Mouse (Mus musculus) intestine, embryonic 14.5 days (tissue): ENCODE results near the gene Vwa3b. TPM values are rescaled to one million over a fixed set of nuclear protein-coding genes. Genes with fewer than 3 reads are reported as not detected.
A peak's percentile ranks its signal among the peaks of the same experiment; 100 is the strongest.

Source experiments
- ATAC-seq: fragments of 200-750 bp; cut with Nextera tagmentation; replicated peaks from 2 replicates; pipeline ENCODE4 v1.8.0; 2017; ENCODE audit warnings: low read depth, moderate number of reproducible peaks, moderate TSS enrichment, moderate library complexity; ENCODE audit not compliant: low FRiP score, low TSS enrichment
- DNase-seq: peaks from one replicate; pipeline ENCODE4 v3.0.0-alpha.2; 2018; ENCODE audit warnings: low spot score
- H3K27ac ChIP-seq: fragments of 300-500 bp; sonication (generic); 2 replicates; pipeline ENCODE4 v1.5.1; 2014; ENCODE audit warnings: low read depth, mild to moderate bottlenecking, control low read depth
- H3K27me3 ChIP-seq: fragments of 300-500 bp; sonication (generic); replicated peaks from 2 replicates; pipeline ENCODE4 v1.6.1; 2014; ENCODE audit warnings: low read length, control low read depth; ENCODE audit not compliant: control insufficient read depth, insufficient read depth
- H3K36me3 ChIP-seq: fragments of 300-500 bp; sonication (generic); 2 replicates; pipeline ENCODE4 v1.6.1; 2014; ENCODE audit warnings: low read length, control low read depth; ENCODE audit not compliant: control insufficient read depth, insufficient read depth
- H3K4me1 ChIP-seq: fragments of 300-500 bp; sonication (generic); replicated peaks from 2 replicates; pipeline ENCODE4 v1.6.1; 2014; ENCODE audit warnings: low read length, control low read depth, mixed read lengths; ENCODE audit not compliant: control insufficient read depth, insufficient read depth
- H3K4me2 ChIP-seq: fragments of 300-500 bp; sonication (generic); 2 replicates; pipeline ENCODE4 v1.6.1; 2014; ENCODE audit warnings: low read length
- H3K4me3 ChIP-seq: fragments of 300-500 bp; sonication (generic); 2 replicates; pipeline ENCODE4 v1.5.1; 2014; ENCODE audit warnings: low read depth, low read length, control low read depth, mixed read lengths
- H3K9ac ChIP-seq: fragments of 300-500 bp; sonication (generic); 2 replicates; pipeline ENCODE4 v1.6.1; 2014; ENCODE audit warnings: mild to moderate bottlenecking, low read length
- H3K9me3 ChIP-seq: fragments of 300-500 bp; sonication (generic); 2 replicates; pipeline ENCODE4 v1.6.1; 2016; ENCODE audit warnings: low read length, control low read depth; ENCODE audit not compliant: control insufficient read depth
- WGBS: fragments of 180-500 bp; shearing (Covaris S2); extraction: QIAGEN DNeasy Blood & Tissue Kit; methylation state at CpG from one replicate; pipeline ENCODE4 v1.1.7; 2014; 5-methylcytosine and 5-hydroxymethylcytosine counted together
- polyA plus RNA-seq: library from polyadenylated mRNA; unstranded; fragments of >200 nt; fragmentation: Nextera tagmentation; extraction: Ambion mirVana; gene quantifications from 2 replicates; pipeline ENCODE4 v1.2.1, GENCODE M21; 2014

Gene Vwa3b
- polyA plus RNA-seq, 1 experiment from 2014 or later = 2.8 TPM

GRCm38 (mm10) chr1:37124696-37125349 lies 98.4 kb downstream of the Vwa3b start:
- WGBS = 22% methylated on average over 12 of the region's 12 CpGs
- Histone ChIP-seq H3K9me3 (no peaks in the 10 kb centered on the region), H3K4me3 (no peak overlapping the region), H3K9ac (no peak overlapping the region), H3K4me2 (no peak overlapping the region), H3K36me3 (no peaks in the 10 kb centered on the region), H3K4me1 (peaks cover 35% of the 10 kb centered on the region; the same call in 1 of the 2 replicates), H3K27ac (peak overlapping the region; percentile 92), H3K27me3 (no peaks in the 10 kb centered on the region)
- ATAC-seq (peak; percentile 95), DNase-seq (peak; percentile 79)

- Histone ChIP-seq H3K36me3 (no peaks in the 10 kb centered on the region), H3K4me2 (no peak overlapping the region), H3K27ac (no peak overlapping the region), H3K9me3 (no peaks in the 10 kb centered on the region), H3K4me1 (peaks cover 8% of the 10 kb centered on the region; the same call in 1 of the 2 replicates), H3K4me3 (no peak overlapping the region), H3K9ac (no peak overlapping the region), H3K27me3 (no peaks in the 10 kb centered on the region)
- ATAC-seq (no peak), DNase-seq (no peak)
- WGBS = 87% methylated on average over 7 of the region's 8 CpGs
Observed at GRCm38 (mm10) chr1:37130012-37130570, 103.7 kb downstream of the Vwa3b start.

DNA sequence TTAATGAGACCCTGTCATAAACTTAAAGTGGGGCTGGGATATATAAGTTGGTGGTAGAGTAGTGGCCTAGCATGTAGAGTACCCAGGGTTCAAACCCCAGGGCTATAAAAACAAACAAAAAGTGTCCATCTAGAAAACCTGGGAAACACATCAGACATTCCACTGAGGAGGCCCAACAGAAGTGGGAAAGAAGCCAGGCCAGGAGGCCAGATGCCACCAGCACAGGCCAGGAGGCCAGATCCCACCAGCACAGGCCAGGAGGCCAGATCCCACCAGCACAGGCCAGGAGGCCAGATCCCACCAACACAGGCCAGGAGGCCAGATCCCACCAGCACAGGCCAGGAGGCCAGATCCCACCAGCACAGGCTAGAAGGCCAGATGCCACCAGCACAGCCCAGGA lies 104.8 kb downstream of the Vwa3b start:
- Histone ChIP-seq H3K9ac (no peak overlapping the region), H3K9me3 (no peaks in the 10 kb centered on the region), H3K36me3 (no peaks in the 10 kb centered on the region), H3K27me3 (no peaks in the 10 kb centered on the region), H3K4me2 (no peak overlapping the region), H3K4me1 (no peaks in the 10 kb centered on the region), H3K4me3 (no peak overlapping the region), H3K27ac (no peak overlapping the region)
- DNase-seq (no peak), ATAC-seq (no peak)

- Histone ChIP-seq H3K4me2 (no peak overlapping the region), H3K27me3 (no peaks in the 10 kb centered on the region), H3K9ac (no peak overlapping the region), H3K4me1 (no peaks in the 10 kb centered on the region), H3K4me3 (no peak overlapping the region), H3K9me3 (no peaks in the 10 kb centered on the region), H3K36me3 (no peaks in the 10 kb centered on the region), H3K27ac (no peak overlapping the region)
- no peak for DNase-seq
- ATAC-seq = no peak
- 63% methylated on average over 7 of the region's 7 CpGs for WGBS
Observed at GRCm38 (mm10) chr1:37132433-37132832, 106.0 kb downstream of the Vwa3b start.

GRCm38 (mm10) chr1:37145966-37146365 lies 119.6 kb downstream of the Vwa3b start:
- H3K9me3 ChIP-seq = no peaks in the 10 kb centered on the region
- DNase-seq = no peak
- H3K4me1 ChIP-seq = no peaks in the 10 kb centered on the region
- H3K36me3 ChIP-seq = no peaks in the 10 kb centered on the region
- 45% methylated on average over 4 of the region's 4 CpGs for WGBS
- H3K9ac ChIP-seq = no peak overlapping the region
- no peak for ATAC-seq
- no peaks in the 10 kb centered on the region for H3K27me3 ChIP-seq
- no peak overlapping the region for H3K4me2 ChIP-seq
- no peak overlapping the region for H3K27ac ChIP-seq
- no peak overlapping the region for H3K4me3 ChIP-seq

- H3K4me1 ChIP-seq = no peaks in the 10 kb centered on the region
- DNase-seq (no peak), ATAC-seq (no peak)
- WGBS = 89% methylated on average over 7 of the region's 7 CpGs
- H3K4me3 ChIP-seq = no peak overlapping the region
- no peaks in the 10 kb centered on the region for H3K27me3 ChIP-seq
- H3K9me3 ChIP-seq = no peaks in the 10 kb centered on the region
- no peaks in the 10 kb centered on the region for H3K36me3 ChIP-seq
- no peak overlapping the region for H3K9ac ChIP-seq
- no peak overlapping the region for H3K27ac ChIP-seq
- no peak overlapping the region for H3K4me2 ChIP-seq
Observed at GRCm38 (mm10) chr1:37149866-37150265, 123.5 kb downstream of the Vwa3b start.

DNA sequence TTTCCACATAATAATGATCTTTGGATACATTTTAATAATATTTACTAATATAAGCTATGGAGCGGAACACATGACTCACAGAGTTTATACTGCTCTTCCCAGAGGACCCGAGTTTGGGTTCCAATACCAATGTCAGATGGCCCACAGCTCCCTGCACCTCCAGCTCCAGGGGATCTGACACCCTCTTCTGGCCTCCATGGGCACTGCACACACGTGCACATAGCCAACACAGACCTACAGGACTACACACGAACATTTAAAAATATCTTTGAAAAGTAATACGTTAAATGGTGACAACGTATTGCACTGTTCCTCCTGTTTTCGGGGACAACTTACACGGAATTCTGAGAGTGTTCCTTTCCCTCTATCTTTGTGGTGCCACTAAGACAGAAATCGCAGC lies 125.5 kb downstream of the Vwa3b start:
- 91% methylated on average over 9 of the region's 9 CpGs for WGBS
- DNase-seq = no peak

DNA sequence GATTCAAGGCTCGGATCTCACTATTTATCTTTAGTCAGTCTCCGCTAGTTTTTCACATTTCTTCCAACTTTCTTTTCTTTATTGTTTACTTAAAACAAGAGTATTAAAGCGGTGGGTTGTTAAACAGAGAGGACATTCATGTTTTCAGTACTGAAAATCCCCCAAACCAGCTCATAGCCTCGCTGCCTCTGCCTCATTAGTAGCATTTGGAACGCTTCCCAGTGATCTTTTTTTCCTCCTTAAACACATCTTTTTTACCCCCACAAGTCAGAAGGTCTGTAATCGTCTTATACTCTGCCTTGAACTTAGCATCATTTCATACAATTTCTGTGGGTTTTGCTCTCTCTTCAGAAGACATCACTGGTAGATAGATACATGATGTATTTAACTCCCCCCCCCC lies 139.7 kb downstream of the Vwa3b start:
- Histone ChIP-seq H3K4me1 (no peaks in the 10 kb centered on the region), H3K9me3 (peaks cover 1% of the 10 kb centered on the region; the same call in 1 of the 2 replicates), H3K27ac (no peak overlapping the region), H3K4me2 (no peak overlapping the region), H3K4me3 (no peak overlapping the region), H3K27me3 (no peaks in the 10 kb centered on the region), H3K36me3 (no peaks in the 10 kb centered on the region), H3K9ac (no peak overlapping the region)
- DNase-seq (no peak), ATAC-seq (no peak)
- 29% methylated on average over 6 of the region's 6 CpGs for WGBS

More for the DNA sequence above, 125.5 kb downstream of the Vwa3b start:
- no peaks in the 10 kb centered on the region for H3K9me3 ChIP-seq
- no peak overlapping the region for H3K4me3 ChIP-seq
- no peak for ATAC-seq
- no peaks in the 10 kb centered on the region for H3K27me3 ChIP-seq
- no peaks in the 10 kb centered on the region for H3K36me3 ChIP-seq
- H3K27ac ChIP-seq = no peak overlapping the region
- no peak overlapping the region for H3K9ac ChIP-seq
- no peaks in the 10 kb centered on the region for H3K4me1 ChIP-seq
- H3K4me2 ChIP-seq = no peak overlapping the region

DNA sequence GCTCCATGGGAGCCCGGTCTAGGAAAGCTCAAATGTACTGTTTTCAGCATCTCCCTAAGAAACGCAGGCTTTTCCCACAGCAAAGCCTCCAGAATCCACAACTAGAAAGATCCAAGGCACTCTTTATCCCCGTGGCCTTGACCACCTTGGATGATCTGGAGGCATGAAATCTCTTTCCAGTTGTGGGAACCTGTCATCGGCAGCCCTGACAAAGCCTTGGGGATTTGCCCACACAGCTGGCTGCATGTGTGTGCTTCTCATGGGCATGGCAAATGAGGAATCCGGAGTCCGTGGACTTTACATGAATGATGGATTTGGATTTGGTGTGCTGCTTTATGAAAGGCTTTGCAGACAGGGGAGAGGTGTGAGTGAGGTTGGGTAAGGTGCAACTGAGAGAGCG lies 141.5 kb downstream of the Vwa3b start:
- DNase-seq = no peak
- no peak for ATAC-seq
- WGBS = 77% methylated on average over 7 of the region's 7 CpGs

More for the DNA sequence above, 141.5 kb downstream of the Vwa3b start:
- Histone ChIP-seq H3K36me3 (no peaks in the 10 kb centered on the region), H3K9me3 (no peaks in the 10 kb centered on the region; the same call in 1 of the 2 replicates), H3K4me2 (no peak overlapping the region), H3K4me3 (no peak overlapping the region), H3K9ac (no peak overlapping the region), H3K27ac (no peak overlapping the region), H3K4me1 (no peaks in the 10 kb centered on the region), H3K27me3 (no peaks in the 10 kb centered on the region)
